Mouse (Mus musculus) ES-Bruce4 (cell line): ENCODE measurements at regions not wholly inside any gene's neighbourhood (a gene's known extent, or its start where the extent isn't known, plus 50 kb on each side); places are given as distances from the start of the nearest gene placed in this dataset.
"Not testable (repeated sequence)": the region's sequence is repeated elsewhere in the genome, so short reads cannot be mapped to it uniquely, and the experiment has no call there.

ENCODE experiments used
- H3K27ac ChIP-seq: 2 replicates; pipeline ENCODE4 v1.5.1; 2012; ENCODE audit warnings: low read length, inconsistent platforms; ENCODE audit not compliant: insufficient read depth
- H3K27me3 ChIP-seq: 2 replicates; pipeline ENCODE4 v1.6.1; 2012; ENCODE audit warnings: mild to moderate bottlenecking, low read length, inconsistent platforms; ENCODE audit not compliant: control insufficient read depth, poor library complexity, insufficient read depth, severe bottlenecking
- H3K36me3 ChIP-seq: 2 replicates; pipeline ENCODE4 v1.6.1; 2012; ENCODE audit warnings: inconsistent platforms, mild to moderate bottlenecking, low read length, moderate library complexity; ENCODE audit not compliant: control insufficient read depth, poor library complexity, insufficient read depth, severe bottlenecking
- H3K4me1 ChIP-seq: one replicate; pipeline ENCODE4 v1.8.1; 2011; ENCODE audit warnings: low read length; ENCODE audit not compliant: control insufficient read depth, insufficient read depth
- H3K4me3 ChIP-seq: 2 replicates; pipeline ENCODE4 v1.5.1; 2011; ENCODE audit warnings: low read depth, mild to moderate bottlenecking, low read length
- H3K9ac ChIP-seq: 2 replicates; pipeline ENCODE4 v1.6.1; 2012; ENCODE audit warnings: low read depth, mild to moderate bottlenecking, inconsistent platforms; ENCODE audit not compliant: poor library complexity, severe bottlenecking
- H3K9me3 ChIP-seq: replicated peaks from 2 replicates; pipeline ENCODE4 v1.6.1; 2012; ENCODE audit warnings: mild to moderate bottlenecking, low read length, inconsistent platforms; ENCODE audit not compliant: control insufficient read depth, poor library complexity, insufficient read depth, severe bottlenecking
- CTCF ChIP-seq: IDR thresholded peaks from one replicate; pipeline ENCODE4 v1.8.1; 2011; ENCODE audit warnings: low read depth, low read length
- EP300 ChIP-seq: IDR thresholded peaks from 2 replicates; pipeline ENCODE4 v1.6.1; 2011; ENCODE audit warnings: low read depth, low read length; ENCODE audit not compliant: insufficient read depth
- POLR2A ChIP-seq: IDR thresholded peaks from one replicate; pipeline ENCODE4 v1.8.1; 2011; ENCODE audit warnings: low read length; ENCODE audit not compliant: insufficient read depth

DNA sequence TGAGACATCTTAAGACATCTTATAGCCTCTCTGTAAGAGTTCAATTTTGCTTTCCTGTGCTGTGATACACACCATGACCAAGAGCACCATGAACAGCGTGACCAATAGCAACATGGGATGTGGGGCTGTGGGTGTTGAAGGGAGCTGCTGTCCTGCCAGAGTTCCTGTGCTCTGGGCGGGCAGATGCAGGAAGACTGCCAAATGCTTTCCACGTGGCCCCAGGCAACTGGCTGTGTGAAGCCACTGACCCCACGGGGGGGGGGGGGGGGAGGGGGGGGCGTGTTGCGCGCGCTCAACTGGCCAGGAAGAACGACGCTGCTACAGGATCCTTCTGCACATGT lies 104.5 kb upstream of the Ipo5 start:
- peak overlapping the region; percentile 2 for H3K4me3 ChIP-seq
- no peak overlapping the region for H3K9ac ChIP-seq
- H3K36me3 ChIP-seq: no peaks in the 10 kb centered on the region
- H3K27me3 ChIP-seq: no peaks in the 10 kb centered on the region
- TF ChIP-seq CTCF (no peak), EP300 (no peak), POLR2A (no peak)
- H3K9me3 ChIP-seq: no peaks in the 10 kb centered on the region
- H3K4me1 ChIP-seq: peaks cover 4% of the 10 kb centered on the region
- no peak overlapping the region for H3K27ac ChIP-seq

DNA sequence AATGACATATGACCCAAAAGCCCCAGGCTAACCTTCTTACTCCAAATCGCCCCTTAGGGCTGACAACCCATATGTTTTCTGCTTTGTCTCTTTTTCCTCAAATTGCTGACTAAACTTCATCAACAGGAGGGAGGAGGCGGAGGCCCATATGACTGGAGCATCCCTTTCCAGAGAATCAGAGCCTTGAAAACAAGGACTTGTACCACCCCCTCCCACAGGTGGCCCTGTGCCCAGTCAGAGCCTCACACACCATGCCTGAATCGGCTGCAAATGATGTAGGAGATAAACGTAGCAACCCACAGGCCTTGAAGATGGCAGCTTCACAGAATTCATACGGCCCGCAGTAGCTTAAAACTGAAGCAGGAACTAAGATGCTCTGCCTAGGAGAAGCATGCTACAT lies 101.7 kb upstream of the Ipo5 start:
- no peak overlapping the region for H3K27ac ChIP-seq
- H3K9me3 ChIP-seq: no peaks in the 10 kb centered on the region
- no peaks in the 10 kb centered on the region for H3K27me3 ChIP-seq
- no peaks in the 10 kb centered on the region for H3K36me3 ChIP-seq
- TF ChIP-seq EP300: no peak
- TF ChIP-seq POLR2A: no peak
- TF ChIP-seq CTCF: no peak
- H3K4me1 ChIP-seq: peaks cover 1% of the 10 kb centered on the region
- no peak overlapping the region for H3K4me3 ChIP-seq
- no peak overlapping the region for H3K9ac ChIP-seq

DNA sequence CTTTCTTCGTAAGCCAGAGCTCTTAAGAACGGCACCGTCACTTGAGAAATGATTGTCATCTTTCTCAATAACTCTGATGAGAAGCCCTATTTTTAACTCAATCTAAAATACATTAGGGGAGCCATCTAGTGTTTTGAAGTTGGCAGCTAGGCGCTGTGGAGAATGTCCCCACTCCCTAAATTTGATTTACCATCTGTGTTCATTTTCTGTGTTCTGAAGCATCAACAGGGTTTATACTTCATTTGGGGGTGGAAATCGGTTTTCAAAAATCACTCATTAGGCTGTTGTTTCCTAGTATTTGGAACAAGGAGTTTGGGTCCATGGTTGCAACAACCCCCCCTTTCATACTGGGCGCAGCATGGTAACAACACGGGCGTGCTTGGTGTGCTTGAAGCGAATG lies 97.1 kb upstream of the Ipo5 start:
- no peaks in the 10 kb centered on the region for H3K36me3 ChIP-seq
- TF ChIP-seq POLR2A: no peak
- no peak for TF ChIP-seq CTCF
- TF ChIP-seq EP300: no peak
- H3K27ac ChIP-seq: no peak overlapping the region
- no peaks in the 10 kb centered on the region for H3K4me1 ChIP-seq
- H3K9ac ChIP-seq: no peak overlapping the region
- H3K27me3 ChIP-seq: no peaks in the 10 kb centered on the region
- no peak overlapping the region for H3K4me3 ChIP-seq
- no peaks in the 10 kb centered on the region for H3K9me3 ChIP-seq

DNA sequence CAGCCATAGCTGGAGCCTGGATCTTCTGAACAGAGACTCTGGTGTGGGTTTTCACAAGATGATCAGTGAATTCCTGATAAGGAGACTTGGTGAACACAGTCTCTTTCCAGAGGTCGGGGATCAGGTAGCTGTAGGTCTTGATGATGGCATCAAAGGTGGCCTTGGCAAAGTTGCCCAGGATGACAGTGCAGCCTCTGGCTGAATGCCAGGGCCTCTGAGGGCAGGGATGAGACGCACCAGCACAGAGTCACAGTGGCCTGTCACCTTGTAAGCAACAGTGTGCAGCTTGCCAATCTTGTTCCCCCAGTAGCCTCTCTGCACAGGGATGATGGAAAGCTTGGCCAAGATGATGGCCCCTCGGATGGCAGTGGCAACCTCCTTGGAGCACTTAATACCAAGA lies 95.9 kb upstream of the Ipo5 start:
- not testable (repeated sequence) for H3K27me3 ChIP-seq, H3K4me1 ChIP-seq, H3K9ac ChIP-seq, H3K27ac ChIP-seq, H3K4me3 ChIP-seq, H3K9me3 ChIP-seq, H3K36me3 ChIP-seq

DNA sequence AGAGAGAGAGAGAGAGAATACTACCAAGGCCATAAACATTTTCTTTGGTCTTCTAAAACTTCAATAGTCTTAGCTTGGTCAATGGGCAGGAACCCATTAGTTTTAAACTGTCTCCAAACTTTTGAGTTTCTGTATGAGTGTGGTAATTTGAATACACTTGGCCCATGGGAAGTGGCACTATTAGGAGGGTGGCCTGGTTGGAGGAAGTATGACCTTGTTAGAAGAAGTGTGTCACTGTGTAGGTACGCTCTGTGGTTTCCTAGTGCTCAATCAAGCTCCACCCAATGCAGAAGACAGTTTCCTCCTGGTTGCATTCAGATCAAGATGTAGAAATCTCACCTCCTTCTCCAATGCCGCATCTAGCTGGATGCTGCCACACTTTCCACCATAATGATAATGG lies 94.5 kb upstream of the Ipo5 start:
- Histone ChIP-seq H3K27ac (no peak overlapping the region), H3K4me3 (no peak overlapping the region), H3K36me3 (no peaks in the 10 kb centered on the region), H3K27me3 (no peaks in the 10 kb centered on the region), H3K9ac (no peak overlapping the region), H3K4me1 (no peaks in the 10 kb centered on the region), H3K9me3 (no peaks in the 10 kb centered on the region)
- TF ChIP-seq POLR2A (no peak), EP300 (no peak), CTCF (no peak)

DNA sequence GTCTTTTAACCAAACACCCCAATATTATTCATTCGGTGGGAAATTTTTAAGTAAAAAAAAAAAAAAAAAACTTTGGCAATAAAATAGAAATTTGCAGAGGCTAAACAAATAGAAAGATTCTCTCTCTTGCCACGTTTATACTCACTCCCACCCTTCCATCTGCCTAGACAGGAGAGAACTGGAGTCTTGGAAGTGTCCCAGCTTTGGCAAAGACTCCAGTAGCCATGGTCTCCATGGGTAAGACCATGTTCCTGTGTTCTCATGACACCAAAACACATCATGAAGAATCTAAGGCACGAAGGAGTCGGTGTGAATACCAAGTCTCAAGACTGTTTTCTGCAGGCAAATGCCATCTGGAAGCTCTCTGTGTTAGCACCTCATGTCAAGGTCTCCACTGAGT lies 84.8 kb upstream of the Ipo5 start:
- Histone ChIP-seq H3K4me3 (no peak overlapping the region), H3K27me3 (no peaks in the 10 kb centered on the region), H3K27ac (no peak overlapping the region), H3K9me3 (peaks cover 7% of the 10 kb centered on the region; the same call in 1 of the 2 replicates), H3K36me3 (no peaks in the 10 kb centered on the region), H3K4me1 (peaks cover 1% of the 10 kb centered on the region), H3K9ac (no peak overlapping the region)
- TF ChIP-seq CTCF (no peak), POLR2A (no peak), EP300 (no peak)

DNA sequence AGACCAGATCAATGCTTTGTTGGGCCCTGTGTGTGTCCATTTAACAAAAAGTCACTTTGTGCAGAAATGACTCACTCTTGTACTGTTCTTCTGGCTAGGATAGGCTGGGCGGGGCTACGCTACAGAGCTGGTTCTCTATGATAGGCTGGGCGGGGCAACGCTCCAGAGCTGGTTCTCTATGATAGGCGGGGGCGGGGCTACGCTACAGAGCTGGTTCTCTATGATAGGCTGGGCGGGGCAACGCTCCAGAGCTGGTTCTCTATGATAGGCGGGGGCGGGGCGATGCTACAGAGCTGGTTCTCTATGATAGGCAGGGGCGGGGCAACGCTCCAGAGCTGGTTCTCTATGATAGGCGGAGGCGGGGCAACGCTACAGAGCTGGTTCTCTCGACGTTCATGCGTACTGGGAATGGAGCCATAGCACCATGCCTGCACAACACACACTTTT lies 80.6 kb upstream of the Ipo5 start:
- not testable (repeated sequence) for H3K9me3 ChIP-seq, H3K4me3 ChIP-seq, H3K27ac ChIP-seq, H3K9ac ChIP-seq, H3K36me3 ChIP-seq, H3K27me3 ChIP-seq, H3K4me1 ChIP-seq
